Mouse (Mus musculus) forebrain, embryonic 13.5 days (tissue): ENCODE results near the gene Ilf3. TPM values are rescaled to one million over a fixed set of nuclear protein-coding genes. Genes with fewer than 3 reads are reported as not detected.

Experiments used
- ATAC-seq: fragments of 200-750 bp; cut with Nextera tagmentation; 2 replicates; pipeline ENCODE4 v1.8.0; 2017
- H3K27ac ChIP-seq: fragments of 300-500 bp; sonication (generic); 2 replicates; pipeline ENCODE4 v1.5.1; 2015; ENCODE audit warnings: inconsistent platforms, mild to moderate bottlenecking, moderate library complexity
- H3K27me3 ChIP-seq: fragments of 300-500 bp; sonication (generic); 2 replicates; pipeline ENCODE4 v1.6.1; 2015; ENCODE audit warnings: mild to moderate bottlenecking, inconsistent platforms
- H3K36me3 ChIP-seq: fragments of 300-500 bp; sonication (generic); 2 replicates; pipeline ENCODE4 v1.6.1; 2015; ENCODE audit warnings: mild to moderate bottlenecking, inconsistent platforms; ENCODE audit not compliant: poor library complexity, severe bottlenecking
- H3K4me1 ChIP-seq: fragments of 300-500 bp; sonication (generic); 2 replicates; pipeline ENCODE4 v1.6.1; 2015; ENCODE audit warnings: inconsistent platforms
- H3K4me2 ChIP-seq: fragments of 300-500 bp; sonication (generic); 2 replicates; pipeline ENCODE4 v1.6.1; 2015; ENCODE audit warnings: inconsistent platforms, mild to moderate bottlenecking, moderate library complexity
- H3K4me3 ChIP-seq: fragments of 300-500 bp; sonication (generic); 2 replicates; pipeline ENCODE4 v1.5.1; 2015; ENCODE audit warnings: mild to moderate bottlenecking, inconsistent platforms
- H3K9ac ChIP-seq: fragments of 300-500 bp; sonication (generic); 2 replicates; pipeline ENCODE4 v1.6.1; 2015; ENCODE audit warnings: mild to moderate bottlenecking, inconsistent platforms
- H3K9me3 ChIP-seq: fragments of 300-500 bp; sonication (generic); replicated peaks from 2 replicates; pipeline ENCODE4 v1.6.1; 2016; ENCODE audit warnings: inconsistent platforms
- WGBS: fragments of 180-500 bp; shearing (Covaris S2); methylation state at CpG from one replicate; pipeline ENCODE4 v1.1.7; 2015; 5-methylcytosine and 5-hydroxymethylcytosine counted together
- polyA plus RNA-seq: library from polyadenylated mRNA; unstranded; fragments of >200 nt; fragmentation: Nextera tagmentation; extraction: Ambion mirVana; gene quantifications from 2 replicates; pipeline ENCODE4 v1.2.1, GENCODE M21; 2015

Ilf3 gene
- polyA plus RNA-seq, 1 experiment from 2014 or later: 310 TPM

DNA sequence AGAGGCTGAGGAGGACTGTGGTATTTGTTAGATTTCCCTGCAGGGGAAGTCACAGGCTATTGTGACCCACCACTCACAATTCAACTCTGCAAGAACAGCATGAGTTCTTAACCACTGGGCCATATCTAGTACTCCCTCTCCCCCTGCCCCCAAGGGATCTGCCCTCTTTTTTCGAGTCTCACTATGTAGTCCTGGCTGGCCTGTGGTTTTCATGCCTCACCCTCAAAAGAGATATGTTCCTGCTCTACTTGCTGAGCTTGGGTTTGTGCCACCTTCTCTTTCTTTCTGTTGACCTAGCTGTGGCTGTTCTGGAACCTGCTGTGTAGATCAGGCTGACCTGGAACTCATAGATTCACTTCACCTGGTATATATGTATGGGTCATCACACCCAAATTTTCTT, 4.8 kb downstream of the Ilf3 start:
- 79% methylated on average over 1 of the region's 1 CpGs for WGBS
- H3K9ac ChIP-seq: no peak overlapping the region
- no peak for ATAC-seq
- H3K27me3 ChIP-seq: no peaks in the 10 kb centered on the region
- H3K4me2 ChIP-seq: no peak overlapping the region
- H3K4me1 ChIP-seq: peaks cover 41% of the 10 kb centered on the region
- H3K9me3 ChIP-seq: no peaks in the 10 kb centered on the region
- H3K27ac ChIP-seq: no peak overlapping the region
- no peak overlapping the region for H3K4me3 ChIP-seq
- H3K36me3 ChIP-seq: peaks cover 20% of the 10 kb centered on the region

DNA sequence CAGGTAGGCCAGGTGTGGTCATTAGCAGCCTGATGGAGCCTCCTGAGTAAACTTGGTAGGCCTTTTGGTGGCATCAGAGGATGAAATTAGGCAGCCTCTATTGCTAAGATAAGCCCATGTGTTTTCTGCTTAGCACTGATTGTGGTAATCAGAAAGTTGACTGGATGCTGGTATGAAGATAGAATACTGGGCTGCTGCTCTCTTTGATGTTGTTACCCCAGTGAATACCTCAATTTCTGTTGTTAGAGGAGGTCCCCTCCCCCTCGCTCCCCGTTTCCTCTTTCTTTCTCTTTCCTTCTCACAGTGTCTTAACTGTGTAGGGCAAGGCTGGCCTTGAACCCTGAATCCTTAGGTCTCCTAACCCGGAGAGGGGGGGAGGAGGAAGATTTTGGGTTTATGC, 11.5 kb downstream of the Ilf3 start:
- Histone ChIP-seq H3K4me1 (peaks cover 26% of the 10 kb centered on the region), H3K4me2 (no peak overlapping the region), H3K36me3 (peaks cover 13% of the 10 kb centered on the region), H3K4me3 (no peak overlapping the region), H3K27me3 (no peaks in the 10 kb centered on the region), H3K9me3 (no peaks in the 10 kb centered on the region), H3K27ac (no peak overlapping the region), H3K9ac (no peak overlapping the region)
- WGBS: 90% methylated on average over 3 of the region's 3 CpGs
- ATAC-seq: no peak

DNA sequence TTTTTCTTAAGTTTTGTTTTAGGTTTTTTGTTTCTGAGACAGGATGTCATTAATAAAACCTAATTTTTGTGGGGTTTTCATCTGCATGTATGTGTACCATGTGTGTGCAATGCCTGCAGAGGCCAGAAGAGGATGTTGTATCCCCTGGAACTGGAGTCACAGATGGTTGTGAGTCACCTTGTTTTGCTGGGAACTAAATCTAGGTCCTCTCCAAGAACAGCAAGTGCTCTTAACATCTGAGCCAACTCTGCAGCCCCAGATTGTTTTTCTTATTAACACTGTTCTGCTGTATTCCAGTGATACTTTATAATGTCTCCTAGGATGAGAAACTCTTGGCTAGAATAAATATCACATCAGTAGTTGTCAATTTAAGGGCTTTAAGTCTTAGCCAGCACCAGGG, 13.2 kb downstream of the Ilf3 start:
- Histone ChIP-seq H3K27ac (no peak overlapping the region), H3K9ac (no peak overlapping the region), H3K4me2 (no peak overlapping the region), H3K27me3 (no peaks in the 10 kb centered on the region), H3K9me3 (no peaks in the 10 kb centered on the region), H3K4me1 (peaks cover 28% of the 10 kb centered on the region), H3K4me3 (no peak overlapping the region), H3K36me3 (peaks cover 13% of the 10 kb centered on the region)
- no peak for ATAC-seq

DNA sequence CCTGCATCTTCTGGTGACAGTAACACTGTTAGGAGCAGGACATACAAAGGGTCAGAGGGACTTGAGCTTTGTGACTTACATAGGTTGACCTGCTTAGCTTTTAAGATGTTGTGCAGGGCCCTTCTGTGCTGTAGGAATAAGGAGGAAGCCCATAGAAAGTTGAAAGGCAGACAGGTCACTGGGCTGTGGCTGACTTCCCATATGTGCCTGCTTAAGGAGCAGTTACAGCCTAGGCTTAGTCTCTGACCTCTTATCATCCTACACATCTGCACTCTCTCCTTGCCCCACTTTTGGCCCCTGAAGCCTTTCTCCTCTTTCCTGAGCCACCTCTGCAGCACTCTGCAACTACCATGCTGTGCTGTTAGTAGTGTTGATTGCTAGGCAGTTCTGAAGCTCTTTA, 16.3 kb downstream of the Ilf3 start:
- Histone ChIP-seq H3K9ac (no peak overlapping the region), H3K4me2 (no peak overlapping the region), H3K9me3 (no peaks in the 10 kb centered on the region), H3K27ac (no peak overlapping the region), H3K4me1 (peaks cover 14% of the 10 kb centered on the region), H3K36me3 (peaks cover 22% of the 10 kb centered on the region), H3K27me3 (no peaks in the 10 kb centered on the region), H3K4me3 (no peak overlapping the region)
- no peak for ATAC-seq

DNA sequence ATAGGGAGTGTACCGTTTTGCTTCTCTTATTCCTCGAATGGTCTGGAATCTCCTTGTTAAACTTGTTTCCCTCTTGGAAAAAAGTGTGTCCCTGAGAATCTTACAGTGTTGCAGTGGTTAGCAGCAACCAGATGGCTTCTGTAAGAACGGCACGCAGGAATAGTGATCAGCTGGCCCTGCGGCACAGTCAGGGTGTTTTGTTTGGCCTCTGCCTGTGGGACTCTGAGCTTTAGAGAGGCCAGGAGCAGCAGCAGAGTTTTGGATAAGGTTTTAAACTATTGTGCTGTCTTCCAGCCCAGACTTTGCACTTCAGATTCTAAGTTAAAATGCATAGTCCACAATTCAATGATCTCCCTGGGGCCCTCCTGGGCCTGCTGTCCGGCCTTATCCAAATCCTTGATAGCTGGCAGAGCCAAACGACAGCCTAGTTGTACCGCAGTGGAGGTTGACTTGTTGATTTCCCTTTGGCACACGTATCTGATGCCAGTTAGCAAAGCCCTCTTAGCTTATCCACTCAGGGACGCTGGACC, 25.0 kb downstream of the Ilf3 start:
- ATAC-seq: no peak

DNA sequence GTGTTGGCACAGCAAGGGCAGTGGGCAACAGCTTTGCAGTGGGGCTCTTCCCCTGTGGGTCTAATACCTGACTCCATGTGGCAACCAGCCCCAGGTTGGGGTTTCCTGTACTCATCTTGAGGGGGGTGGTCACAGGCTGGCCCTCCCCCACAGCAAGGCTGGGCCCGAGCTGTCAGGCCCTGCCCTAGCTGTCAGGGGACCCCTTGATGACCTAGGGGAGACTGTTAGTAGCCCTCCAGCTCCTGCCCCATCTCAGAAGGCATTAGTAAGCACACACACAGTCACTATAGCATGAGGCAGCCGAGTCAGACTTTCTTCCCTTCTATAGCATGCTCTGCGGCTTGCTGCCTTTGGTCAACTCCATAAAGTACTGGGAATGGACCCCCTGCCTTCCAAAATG, 28.0 kb downstream of the Ilf3 start:
- H3K36me3 ChIP-seq: peaks cover 100% of the 10 kb centered on the region
- no peaks in the 10 kb centered on the region for H3K4me1 ChIP-seq
- H3K9me3 ChIP-seq: no peaks in the 10 kb centered on the region
- H3K9ac ChIP-seq: no peak overlapping the region
- no peak overlapping the region for H3K4me3 ChIP-seq
- no peak for ATAC-seq
- H3K27me3 ChIP-seq: no peaks in the 10 kb centered on the region
- 98% methylated on average over 3 of the region's 3 CpGs for WGBS
- H3K27ac ChIP-seq: no peak overlapping the region
- H3K4me2 ChIP-seq: no peak overlapping the region

More for the DNA sequence above, 25.0 kb downstream of the Ilf3 start:
- WGBS: 93% methylated on average over 10 of the region's 10 CpGs
- no peak overlapping the region for H3K27ac ChIP-seq
- no peak overlapping the region for H3K4me2 ChIP-seq
- H3K27me3 ChIP-seq: no peaks in the 10 kb centered on the region
- H3K4me1 ChIP-seq: no peaks in the 10 kb centered on the region
- no peak overlapping the region for H3K4me3 ChIP-seq
- no peak overlapping the region for H3K9ac ChIP-seq
- peaks cover 99% of the 10 kb centered on the region for H3K36me3 ChIP-seq
- no peaks in the 10 kb centered on the region for H3K9me3 ChIP-seq

DNA sequence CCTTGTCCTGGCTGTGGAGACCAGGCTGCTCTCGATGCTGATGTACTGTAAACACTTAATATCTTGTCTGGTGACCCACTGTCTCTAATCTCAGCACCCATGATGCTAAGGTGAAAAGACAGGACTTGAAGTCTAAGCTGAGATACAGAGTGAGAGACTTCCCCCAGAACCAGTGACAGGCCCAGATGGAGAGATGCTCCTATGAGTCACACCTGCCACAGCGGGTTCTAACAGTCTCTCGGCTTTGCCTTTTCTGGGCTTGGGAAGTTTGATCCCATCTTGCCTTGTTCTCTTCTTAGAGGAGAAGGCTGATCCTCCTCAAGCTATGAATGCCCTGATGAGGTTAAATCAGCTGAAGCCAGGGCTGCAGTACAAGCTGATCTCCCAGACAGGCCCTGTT, 29.5 kb downstream of the Ilf3 start:
- no peak overlapping the region for H3K9ac ChIP-seq
- no peak overlapping the region for H3K4me3 ChIP-seq
- no peaks in the 10 kb centered on the region for H3K9me3 ChIP-seq
- H3K36me3 ChIP-seq: peaks cover 99% of the 10 kb centered on the region
- 97% methylated on average over 3 of the region's 3 CpGs for WGBS
- ATAC-seq: no peak
- H3K4me2 ChIP-seq: no peak overlapping the region
- H3K4me1 ChIP-seq: no peaks in the 10 kb centered on the region
- H3K27ac ChIP-seq: no peak overlapping the region
- H3K27me3 ChIP-seq: no peaks in the 10 kb centered on the region

DNA sequence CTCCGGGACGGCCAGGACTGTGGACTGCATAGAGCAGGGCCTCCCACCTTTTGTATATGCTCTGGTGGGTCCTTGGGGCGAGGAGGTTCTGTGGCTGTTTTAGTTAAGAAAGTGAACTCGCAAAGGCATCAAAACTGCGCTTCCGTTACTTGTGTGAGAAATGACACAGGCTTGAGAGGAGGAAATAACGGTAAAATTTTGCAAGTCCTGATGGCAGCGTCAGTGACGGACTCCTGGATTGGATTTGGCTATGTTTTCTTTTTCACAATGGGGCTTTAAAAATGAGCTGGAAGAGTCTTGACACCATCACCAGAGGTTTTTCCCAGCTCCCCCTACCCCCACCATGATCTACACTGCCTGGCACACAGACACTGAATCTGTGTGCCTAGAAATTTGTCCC, 33.4 kb downstream of the Ilf3 start:
- Histone ChIP-seq H3K27ac (no peak overlapping the region), H3K9me3 (no peaks in the 10 kb centered on the region), H3K4me3 (no peak overlapping the region), H3K27me3 (no peaks in the 10 kb centered on the region), H3K36me3 (peaks cover 99% of the 10 kb centered on the region), H3K4me1 (no peaks in the 10 kb centered on the region), H3K9ac (no peak overlapping the region), H3K4me2 (no peak overlapping the region)
- no peak for ATAC-seq
- WGBS: 94% methylated on average over 9 of the region's 9 CpGs

DNA sequence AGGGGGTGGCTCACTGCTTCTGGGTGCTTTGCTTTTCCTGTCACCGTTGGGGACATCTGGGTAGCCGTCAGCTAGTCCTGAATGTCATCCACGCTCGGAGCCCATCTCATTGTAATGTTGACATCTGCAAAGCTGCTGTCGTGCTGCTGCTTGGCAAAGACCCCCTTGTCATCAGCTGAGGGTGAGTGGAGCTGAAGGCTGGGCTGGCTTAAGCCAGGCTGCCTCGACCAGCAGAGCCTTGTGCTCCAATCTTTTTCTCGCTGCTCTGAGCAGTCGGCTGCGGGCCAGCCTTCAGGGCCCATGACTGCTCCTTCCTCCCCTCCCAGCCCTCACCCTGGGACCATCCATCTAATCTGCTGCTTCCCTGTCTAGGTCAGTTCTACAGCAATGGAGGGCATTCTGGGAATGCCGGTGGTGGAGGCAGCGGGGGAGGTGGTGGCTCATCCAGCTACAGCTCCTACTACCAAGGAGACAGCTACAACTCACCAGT, 35.1 kb downstream of the Ilf3 start:
- no peak overlapping the region for H3K4me3 ChIP-seq
- no peaks in the 10 kb centered on the region for H3K27me3 ChIP-seq
- H3K36me3 ChIP-seq: peaks cover 97% of the 10 kb centered on the region
- H3K4me2 ChIP-seq: no peak overlapping the region
- H3K27ac ChIP-seq: no peak overlapping the region
- no peak for ATAC-seq
- H3K4me1 ChIP-seq: no peaks in the 10 kb centered on the region
- no peak overlapping the region for H3K9ac ChIP-seq
- 87% methylated on average over 11 of the region's 11 CpGs for WGBS
- no peaks in the 10 kb centered on the region for H3K9me3 ChIP-seq

DNA sequence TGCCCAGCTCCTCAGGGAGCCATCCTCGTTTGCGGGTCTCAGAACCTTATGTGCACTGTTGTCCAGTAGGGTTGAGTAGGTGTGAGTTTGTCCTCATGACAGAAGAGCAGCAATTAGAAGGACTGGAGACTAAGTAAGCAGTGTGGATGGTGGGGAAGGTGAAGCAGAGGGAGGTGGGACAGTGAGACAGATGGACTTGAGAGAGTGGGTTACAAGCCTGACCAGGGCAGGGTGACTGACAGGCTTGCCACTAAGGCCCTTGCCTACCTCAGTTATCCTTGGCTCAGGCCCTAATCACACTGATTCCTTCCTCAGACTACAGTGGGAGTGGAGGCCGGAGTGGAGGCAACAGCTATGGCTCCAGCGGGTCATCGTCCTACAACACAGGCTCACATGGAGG, 36.1 kb downstream of the Ilf3 start:
- H3K4me3 ChIP-seq: no peak overlapping the region
- no peak for ATAC-seq
- no peaks in the 10 kb centered on the region for H3K27me3 ChIP-seq
- H3K36me3 ChIP-seq: peaks cover 88% of the 10 kb centered on the region
- H3K9ac ChIP-seq: no peak overlapping the region
- H3K4me2 ChIP-seq: no peak overlapping the region
- H3K9me3 ChIP-seq: no peaks in the 10 kb centered on the region
- H3K4me1 ChIP-seq: no peaks in the 10 kb centered on the region
- WGBS: 95% methylated on average over 5 of the region's 5 CpGs
- H3K27ac ChIP-seq: no peak overlapping the region

DNA sequence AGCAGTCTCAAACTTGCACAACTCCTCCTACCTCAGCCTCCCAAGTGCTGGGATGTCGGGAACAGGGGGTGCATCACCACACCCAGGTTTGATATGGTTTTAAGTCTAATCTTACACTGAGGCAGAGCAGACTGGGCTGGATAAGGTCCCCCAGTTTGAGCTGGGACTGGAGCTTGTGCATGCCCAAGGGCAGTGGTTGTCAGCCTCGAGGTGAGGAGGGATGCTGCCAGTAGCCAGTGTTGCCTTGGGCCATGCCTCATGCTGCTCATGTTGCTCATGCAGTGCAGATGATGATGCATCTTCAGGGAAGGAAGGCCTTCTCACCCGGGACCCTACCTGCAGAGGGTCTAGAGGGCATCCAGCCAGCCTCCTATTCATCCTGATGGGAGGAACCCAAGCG, 37.9 kb downstream of the Ilf3 start:
- Histone ChIP-seq H3K27me3 (no peaks in the 10 kb centered on the region), H3K4me3 (no peak overlapping the region), H3K27ac (no peak overlapping the region), H3K36me3 (peaks cover 70% of the 10 kb centered on the region), H3K9me3 (no peaks in the 10 kb centered on the region), H3K4me2 (no peak overlapping the region), H3K9ac (no peak overlapping the region), H3K4me1 (peaks cover 6% of the 10 kb centered on the region; the same call in 1 of the 2 replicates)
- 85% methylated on average over 4 of the region's 4 CpGs for WGBS
- ATAC-seq: no peak

DNA sequence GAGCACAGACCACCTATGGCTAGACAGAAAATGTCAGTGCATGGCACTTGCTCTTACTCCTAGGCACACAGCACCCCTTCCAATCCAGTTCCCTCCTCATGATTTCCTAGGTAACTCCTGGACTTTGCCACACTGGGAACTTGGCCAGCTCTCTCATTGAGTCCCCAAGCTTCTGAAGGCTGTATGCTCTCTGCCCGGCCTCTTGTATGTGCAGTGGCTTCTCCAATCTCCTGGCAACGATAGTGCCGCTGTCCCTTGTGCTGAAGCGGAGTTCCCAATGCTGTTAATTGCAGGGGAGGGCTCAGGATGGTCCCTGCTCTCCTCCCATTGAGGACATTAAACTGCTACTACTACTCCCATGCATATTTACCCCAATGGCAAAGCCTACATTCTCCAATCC, 40.3 kb downstream of the Ilf3 start:
- ATAC-seq: no peak
- Histone ChIP-seq H3K9me3 (no peaks in the 10 kb centered on the region), H3K27me3 (no peaks in the 10 kb centered on the region), H3K27ac (no peak overlapping the region; the same call in 1 of the 2 replicates), H3K36me3 (peaks cover 47% of the 10 kb centered on the region), H3K4me2 (no peak overlapping the region), H3K4me3 (no peak overlapping the region), H3K4me1 (peaks cover 20% of the 10 kb centered on the region), H3K9ac (no peak overlapping the region)
- WGBS: 20% methylated on average over 4 of the region's 4 CpGs

DNA sequence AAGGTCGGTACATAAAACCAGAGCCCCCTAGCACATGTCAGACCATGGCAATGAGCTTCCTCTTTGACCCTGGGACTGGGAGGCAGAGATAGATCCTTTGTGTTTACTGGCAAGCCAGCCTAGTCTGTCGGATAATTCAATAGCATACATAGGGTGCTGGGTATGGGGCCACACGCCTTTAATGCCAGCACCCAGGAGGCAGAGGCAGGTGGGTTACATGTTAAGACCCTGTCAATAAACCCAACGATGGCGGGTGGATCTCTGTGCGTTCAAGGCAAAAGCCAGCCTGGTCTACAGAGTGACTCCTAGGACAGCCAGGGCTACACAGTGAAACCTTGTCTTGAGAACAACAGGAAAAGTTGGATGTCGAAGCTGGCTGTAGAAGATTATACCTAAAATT, 41.0 kb downstream of the Ilf3 start:
- Histone ChIP-seq H3K27ac (no peak overlapping the region), H3K4me2 (no peak overlapping the region)
- 80% methylated on average over 7 of the region's 7 CpGs for WGBS

More for the DNA sequence above, 41.0 kb downstream of the Ilf3 start:
- peaks cover 40% of the 10 kb centered on the region for H3K36me3 ChIP-seq
- H3K27me3 ChIP-seq: no peaks in the 10 kb centered on the region
- no peak overlapping the region for H3K4me3 ChIP-seq
- H3K4me1 ChIP-seq: peaks cover 22% of the 10 kb centered on the region
- H3K9ac ChIP-seq: no peak overlapping the region
- H3K9me3 ChIP-seq: no peaks in the 10 kb centered on the region
- ATAC-seq: no peak
